8 mouse cellular contexts compared by ENCODE assay signal in genomic region chr4:140100141-140100540, GRCm38 (mm10).
A peak's percentile ranks its signal among the peaks of the same experiment; 100 is the strongest.
DNase-seq lines count a peak whose midpoint lies in the region; ATAC-seq and TF ChIP-seq lines count a peak whose summit lies in the region.
"Had no signal": no experiment of that assay in that cellular context is flagged by ENCODE, and none has a peak within 500 bp of the region (broad histone marks: within the 10 kb centered on the region; RNA-seq: fewer than 3 reads in every experiment).

No protein-coding gene starts in this region.

- no peaks in the 10 kb centered on the region for H3K9me3 ChIP-seq in ES-Bruce4 (replicated peaks; ENCODE audit: control insufficient read depth, insufficient read depth, low read length, poor library complexity, severe bottlenecking)
- no peaks in the 10 kb centered on the region for H3K9me3 ChIP-seq in midbrain, embryonic 11.5 days (ENCODE audit: control insufficient read depth, low read length)

- no peak for ATAC-seq in midbrain, embryonic 11.5 days (ENCODE audit: low FRiP score)

- H3K4me1 ChIP-seq in ES-Bruce4 (ENCODE audit: control insufficient read depth, insufficient read depth, low read length) = peaks cover 8% of the 10 kb centered on the region
- H3K4me1 ChIP-seq in midbrain, embryonic 11.5 days (ENCODE audit: control insufficient read depth, insufficient read depth, low read length) = peaks cover 17% of the 10 kb centered on the region

- H3K4me3 ChIP-seq in ES-Bruce4 (ENCODE audit: low read depth, low read length) = no peak overlapping the region
- H3K4me3 ChIP-seq in midbrain, embryonic 11.5 days (ENCODE audit: low read depth, low read length) = no peak overlapping the region

- peak; percentile 27 for TF ChIP-seq CTCF in ES-Bruce4 (IDR thresholded peaks at IDR 0.05; ENCODE audit: low read depth, low read length)

- no peak for TF ChIP-seq POLR2A in ES-Bruce4 (IDR thresholded peaks at IDR 0.05; ENCODE audit: insufficient read depth, low read length)

- peak; percentile 26 for DNase-seq in kidney, postnatal 10 days
- no peak for DNase-seq in kidney, adult 8-10 months
- DNase-seq in brain, adult 2 months (ENCODE audit: low read depth, low spot score) = peak; percentile 70
- DNase-seq in midbrain, embryonic 11.5 days (ENCODE audit: low spot score, missing footprints) = peak; percentile 90
- no peak for DNase-seq in adipocyte (ENCODE audit: low spot score)
- DNase-seq in natural killer cell, adult 2 months (ENCODE audit: low spot score in 2 of 2) = no peak

- no peak overlapping the region for H3K27ac ChIP-seq in ES-Bruce4 (ENCODE audit: insufficient read depth, low read length)
- H3K27ac ChIP-seq in midbrain, embryonic 11.5 days (ENCODE audit: low read depth, low read length) = no peak overlapping the region
- H3K27ac ChIP-seq: macrophage had no signal

- H3K36me3 ChIP-seq in ES-Bruce4 (ENCODE audit: control insufficient read depth, insufficient read depth, low read length, poor library complexity, severe bottlenecking) = no peaks in the 10 kb centered on the region
- H3K36me3 ChIP-seq in midbrain, embryonic 11.5 days (ENCODE audit: control insufficient read depth, insufficient read depth, low read length) = no peaks in the 10 kb centered on the region

- no peak for TF ChIP-seq EP300 in ES-Bruce4 (IDR thresholded peaks at IDR 0.05; ENCODE audit: insufficient read depth, low read depth, low read length)

- no peak overlapping the region for H3K4me2 ChIP-seq in midbrain, embryonic 11.5 days

- H3K9ac ChIP-seq in ES-Bruce4 (ENCODE audit: low read depth, poor library complexity, severe bottlenecking) = no peak overlapping the region
- H3K9ac ChIP-seq in midbrain, embryonic 11.5 days (ENCODE audit: low read length) = no peak overlapping the region

- WGBS in midbrain, embryonic 11.5 days = 84% methylated on average over 1 of the region's 1 CpGs

- H3K27me3 ChIP-seq in ES-Bruce4 (ENCODE audit: control insufficient read depth, insufficient read depth, low read length, poor library complexity, severe bottlenecking) = no peaks in the 10 kb centered on the region
- no peaks in the 10 kb centered on the region; the same call in 1 of the 2 replicates for H3K27me3 ChIP-seq in midbrain, embryonic 11.5 days (ENCODE audit: control insufficient read depth, insufficient read depth, low read length)

Comparison
In these comparisons a context has a peak if more than half of its experiments do, and no peak if none do; other contexts are left out.
1. DNase-seq: peak in kidney, postnatal 10 days (single experiment), brain, adult 2 months (single experiment) and midbrain, embryonic 11.5 days (single experiment); none in kidney, adult 8-10 months (0 of 2), adipocyte (single experiment) and natural killer cell, adult 2 months (0 of 2).